Mouse (Mus musculus) limb, embryonic 11.5 days (tissue): ENCODE measurements around the gene Ifi27. TPM values are rescaled to one million over a fixed set of nuclear protein-coding genes. Genes with fewer than 3 reads are reported as not detected.
"Not testable (repeated sequence)": the region's sequence is repeated elsewhere in the genome, so short reads cannot be mapped to it uniquely, and the experiment has no call there.

Source experiments
- ATAC-seq: fragments of 200-750 bp; cut with Nextera tagmentation; 2 replicates; pipeline ENCODE4 v1.8.0; 2017; ENCODE audit warnings: low read depth; ENCODE audit not compliant: insufficient number of reproducible peaks, low FRiP score, low TSS enrichment
- DNase-seq: peaks from one replicate; pipeline ENCODE4 v3.0.0-alpha.2; 2015; ENCODE audit warnings: low spot score
- H3K27ac ChIP-seq: fragments of 300-500 bp; sonication (generic); replicated peaks from 2 replicates; pipeline ENCODE4 v1.5.1; 2014; ENCODE audit warnings: low read depth, mild to moderate bottlenecking, low read length
- H3K27me3 ChIP-seq: fragments of 300-500 bp; sonication (generic); 2 replicates; pipeline ENCODE4 v1.6.1; 2014; ENCODE audit warnings: mild to moderate bottlenecking, low read length, mixed read lengths; ENCODE audit not compliant: control insufficient read depth, insufficient read depth
- H3K36me3 ChIP-seq: fragments of 300-500 bp; sonication (generic); 2 replicates; pipeline ENCODE4 v1.6.1; 2014; ENCODE audit warnings: mild to moderate bottlenecking, low read length, moderate library complexity, mixed read lengths; ENCODE audit not compliant: control insufficient read depth, insufficient read depth
- H3K4me1 ChIP-seq: fragments of 300-500 bp; sonication (generic); 2 replicates; pipeline ENCODE4 v1.6.1; 2014; ENCODE audit warnings: low read length, mixed read lengths; ENCODE audit not compliant: control insufficient read depth, insufficient read depth
- H3K4me2 ChIP-seq: fragments of 300-500 bp; sonication (generic); 2 replicates; pipeline ENCODE4 v1.6.1; 2014; ENCODE audit warnings: low read depth, mild to moderate bottlenecking, moderate library complexity; ENCODE audit not compliant: severe bottlenecking
- H3K4me3 ChIP-seq: fragments of 300-500 bp; sonication (generic); 2 replicates; pipeline ENCODE4 v1.5.1; 2014; ENCODE audit warnings: low read depth, low read length
- H3K9ac ChIP-seq: fragments of 300-500 bp; sonication (generic); 2 replicates; pipeline ENCODE4 v1.6.1; 2014; ENCODE audit warnings: mild to moderate bottlenecking, low read length
- H3K9me3 ChIP-seq: fragments of 300-500 bp; sonication (generic); 2 replicates; pipeline ENCODE4 v1.6.1; 2016; ENCODE audit warnings: low read length; ENCODE audit not compliant: control insufficient read depth
- WGBS: fragments of 180-500 bp; shearing (Covaris S2); extraction: QIAGEN DNeasy Blood & Tissue Kit; methylation state at CpG from one replicate; pipeline ENCODE4 v1.1.7; 2014; 5-methylcytosine and 5-hydroxymethylcytosine counted together
- polyA plus RNA-seq: library from polyadenylated mRNA; unstranded; fragments of >200 nt; fragmentation: Nextera tagmentation; extraction: Ambion mirVana; gene quantifications from 2 replicates; pipeline ENCODE4 v1.2.1, GENCODE M21; 2014

The Ifi27 gene
- polyA plus RNA-seq, 1 experiment from 2014 or later: 1.2 TPM

DNA sequence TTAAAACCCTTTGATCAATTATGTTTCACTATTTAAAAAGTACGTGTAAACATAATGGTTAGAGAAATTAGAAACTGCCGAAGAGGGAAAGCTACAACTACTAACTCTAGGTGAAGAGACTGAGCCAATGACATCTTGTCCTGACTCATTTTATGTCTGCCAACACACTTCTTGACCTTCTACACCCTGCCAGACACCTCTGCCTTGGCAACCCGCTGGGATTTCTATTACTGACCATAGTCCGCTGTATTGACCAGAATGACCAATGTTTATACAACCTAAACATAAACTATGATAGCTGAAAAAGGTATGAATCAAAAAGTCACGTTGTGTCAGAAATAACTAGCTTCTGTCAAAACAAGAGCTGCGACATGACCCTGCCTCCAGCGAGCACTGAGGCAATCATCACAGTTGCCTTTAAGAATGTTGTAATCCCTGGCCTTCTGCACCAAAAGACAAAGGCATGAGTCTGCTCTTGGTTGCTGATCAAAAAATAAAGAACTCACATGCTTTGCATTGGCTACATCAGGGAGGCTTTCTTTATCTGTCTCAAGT lies 43.5 kb downstream of the Ifi27 start:
- no peaks in the 10 kb centered on the region for H3K36me3 ChIP-seq
- no peak for DNase-seq
- no peak overlapping the region for H3K4me2 ChIP-seq
- H3K27me3 ChIP-seq: no peaks in the 10 kb centered on the region
- H3K9me3 ChIP-seq: no peaks in the 10 kb centered on the region
- no peak overlapping the region for H3K27ac ChIP-seq
- H3K9ac ChIP-seq: no peak overlapping the region
- no peak overlapping the region for H3K4me3 ChIP-seq
- H3K4me1 ChIP-seq: no peaks in the 10 kb centered on the region
- 82% methylated on average over 7 of the region's 7 CpGs for WGBS
- ATAC-seq: no peak

- no peak for ATAC-seq
- WGBS: 78% methylated on average over 5 of the region's 5 CpGs
- no peak overlapping the region for H3K4me3 ChIP-seq
- no peak overlapping the region for H3K27ac ChIP-seq
- H3K9me3 ChIP-seq: no peaks in the 10 kb centered on the region
- H3K4me2 ChIP-seq: no peak overlapping the region
- no peaks in the 10 kb centered on the region for H3K27me3 ChIP-seq
- H3K9ac ChIP-seq: no peak overlapping the region
- H3K36me3 ChIP-seq: no peaks in the 10 kb centered on the region
- no peaks in the 10 kb centered on the region for H3K4me1 ChIP-seq
- no peak for DNase-seq
Measured at GRCm38 (mm10) chr12:103481671-103482070, 47.7 kb downstream of the Ifi27 start.

DNA sequence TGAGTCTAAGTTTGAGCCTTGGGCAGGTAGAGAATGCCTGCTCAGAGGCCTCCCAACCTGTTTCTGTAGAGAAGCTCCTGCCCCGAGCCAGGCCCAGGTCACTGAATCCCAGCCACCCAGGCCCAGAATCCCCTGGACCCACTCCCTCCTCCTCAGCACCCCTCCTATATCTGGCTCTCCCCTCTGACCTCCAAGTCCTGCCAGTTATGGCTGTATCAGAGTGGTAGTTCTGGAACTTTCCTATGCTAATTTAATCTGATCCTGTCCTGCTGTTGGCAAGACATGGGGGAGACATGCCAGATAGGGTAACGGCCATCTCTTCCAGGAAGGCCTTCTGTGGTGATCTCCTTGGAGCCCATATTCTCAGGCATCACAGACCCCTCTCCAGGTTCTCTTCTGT lies 48.8 kb downstream of the Ifi27 start:
- 81% methylated on average over 2 of the region's 2 CpGs for WGBS
- DNase-seq (no peak), ATAC-seq (no peak)
- no peaks in the 10 kb centered on the region for H3K36me3 ChIP-seq
- H3K27me3 ChIP-seq: no peaks in the 10 kb centered on the region
- no peak overlapping the region for H3K9ac ChIP-seq
- H3K4me1 ChIP-seq: no peaks in the 10 kb centered on the region
- no peak overlapping the region for H3K4me3 ChIP-seq
- H3K27ac ChIP-seq: no peak overlapping the region
- H3K4me2 ChIP-seq: no peak overlapping the region
- H3K9me3 ChIP-seq: no peaks in the 10 kb centered on the region

DNA sequence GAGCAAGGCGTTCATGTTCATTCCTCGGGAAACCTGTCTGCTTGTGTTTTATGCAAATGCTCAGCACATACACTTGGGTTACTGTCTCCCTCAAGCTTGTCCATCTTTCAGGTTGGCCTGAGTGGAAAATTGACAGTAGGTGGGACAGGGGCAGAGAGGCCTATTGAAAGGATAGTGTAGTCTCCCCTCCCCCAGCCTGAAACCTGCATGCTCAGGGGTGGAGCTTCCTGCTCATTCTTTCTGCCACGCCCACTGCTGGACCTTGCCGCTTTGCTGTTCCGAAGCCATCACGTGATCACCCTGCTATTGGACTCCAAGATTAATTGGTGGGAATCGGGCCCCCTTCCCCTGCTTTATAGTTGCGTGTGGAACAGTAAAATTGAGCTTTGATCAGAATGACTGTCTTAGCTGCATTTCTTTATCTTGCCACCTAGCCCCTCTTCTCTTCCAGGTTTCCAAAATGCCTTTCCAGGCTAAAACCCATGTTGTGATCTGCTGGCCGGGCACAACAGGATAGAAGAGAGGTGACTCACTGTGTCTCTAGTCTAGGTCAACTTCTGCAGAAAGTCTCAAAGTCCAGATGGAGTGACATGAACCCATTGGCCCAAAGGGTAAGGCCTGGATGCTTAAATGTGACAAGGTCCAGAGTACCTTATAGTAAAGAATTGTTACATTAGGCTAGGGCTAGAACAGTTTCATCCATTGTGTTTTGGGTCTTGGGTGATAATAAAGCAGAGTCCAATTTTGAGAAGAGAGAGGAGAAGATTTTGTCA lies 50.4 kb downstream of the Ifi27 start:
- ATAC-seq: not testable (repeated sequence)
- 60% methylated on average over 9 of the region's 9 CpGs for WGBS

GRCm38 (mm10) chr12:103486726-103487125 lies 52.7 kb downstream of the Ifi27 start:
- H3K36me3 ChIP-seq: no peaks in the 10 kb centered on the region
- no peaks in the 10 kb centered on the region for H3K4me1 ChIP-seq
- no peak overlapping the region for H3K9ac ChIP-seq
- H3K4me3 ChIP-seq: no peak overlapping the region
- no peak overlapping the region for H3K4me2 ChIP-seq
- WGBS: 78% methylated on average over 1 of the region's 1 CpGs
- H3K27ac ChIP-seq: no peak overlapping the region
- H3K9me3 ChIP-seq: no peaks in the 10 kb centered on the region
- H3K27me3 ChIP-seq: no peaks in the 10 kb centered on the region
- DNase-seq (no peak), ATAC-seq (no peak)

More for the DNA sequence above, 50.4 kb downstream of the Ifi27 start:
- not testable (repeated sequence) for H3K36me3 ChIP-seq, H3K9ac ChIP-seq, H3K4me2 ChIP-seq, H3K9me3 ChIP-seq, H3K4me1 ChIP-seq, H3K27ac ChIP-seq, H3K4me3 ChIP-seq, H3K27me3 ChIP-seq, DNase-seq

GRCm38 (mm10) chr12:103487276-103487675 lies 53.3 kb downstream of the Ifi27 start:
- H3K36me3 ChIP-seq: no peaks in the 10 kb centered on the region
- H3K9me3 ChIP-seq: no peaks in the 10 kb centered on the region
- DNase-seq (no peak), ATAC-seq (no peak)
- H3K4me3 ChIP-seq: no peak overlapping the region
- H3K9ac ChIP-seq: no peak overlapping the region
- H3K4me1 ChIP-seq: no peaks in the 10 kb centered on the region
- WGBS: 76% methylated on average over 4 of the region's 4 CpGs
- no peak overlapping the region for H3K4me2 ChIP-seq
- no peak overlapping the region for H3K27ac ChIP-seq
- H3K27me3 ChIP-seq: no peaks in the 10 kb centered on the region

- H3K27me3 ChIP-seq: no peaks in the 10 kb centered on the region
- H3K4me3 ChIP-seq: no peak overlapping the region
- H3K9ac ChIP-seq: no peak overlapping the region
- no peaks in the 10 kb centered on the region for H3K36me3 ChIP-seq
- H3K27ac ChIP-seq: no peak overlapping the region
- H3K4me2 ChIP-seq: no peak overlapping the region
- no peaks in the 10 kb centered on the region for H3K9me3 ChIP-seq
- H3K4me1 ChIP-seq: no peaks in the 10 kb centered on the region
- DNase-seq (no peak), ATAC-seq (no peak)
- 82% methylated on average over 2 of the region's 2 CpGs for WGBS
Measured at GRCm38 (mm10) chr12:103487750-103488149, 53.7 kb downstream of the Ifi27 start.
